Mouse (Mus musculus): ENCODE results near the gene Kansl1. TPM values are rescaled to one million over a fixed set of nuclear protein-coding genes. Genes with fewer than 3 reads are reported as not detected.
A peak's percentile ranks its signal among the peaks of the same experiment; 100 is the strongest.

The Kansl1 gene
- polyA plus RNA-seq, 1 experiment from 2014 or later: 34.9 TPM

DNA sequence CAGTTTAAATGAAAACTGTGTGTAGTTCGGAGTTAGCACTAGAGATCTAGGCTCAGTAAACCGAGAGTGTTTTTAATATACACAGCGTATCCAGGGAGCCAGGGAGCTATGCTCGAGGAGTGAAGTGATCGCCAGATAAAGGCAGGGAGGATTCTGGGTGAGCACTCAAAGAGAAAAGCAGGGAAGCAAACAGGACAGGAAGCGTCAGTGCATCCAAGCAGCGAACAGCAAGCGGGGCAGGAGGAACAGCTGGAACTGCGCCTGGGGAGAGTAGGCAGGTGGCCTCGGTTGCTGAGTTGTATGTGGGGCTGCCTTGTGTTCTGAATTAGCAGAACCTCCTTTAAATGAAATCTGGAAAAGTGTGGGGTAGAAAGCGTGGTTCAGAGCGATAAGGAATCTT lies 166.0 kb downstream of the Kansl1 start:
- DNase-seq (ENCODE audit: low spot score): no peak
- Histone ChIP-seq H3K36me3 (ENCODE audit: control insufficient read depth, insufficient read depth, low read length) (no peaks in the 10 kb centered on the region), H3K4me3 (ENCODE audit: low read depth, low read length) (no peak overlapping the region), H3K27ac (ENCODE audit: low read depth, low read length) (no peak overlapping the region), H3K4me2 (ENCODE audit: low read depth) (no peak overlapping the region), H3K4me1 (ENCODE audit: control insufficient read depth, insufficient read depth, low read length) (no peaks in the 10 kb centered on the region), H3K9ac (ENCODE audit: low read length) (no peak overlapping the region), H3K27me3 (ENCODE audit: control insufficient read depth, insufficient read depth, low read length) (no peaks in the 10 kb centered on the region), H3K9me3 (ENCODE audit: control insufficient read depth, low read length) (no peaks in the 10 kb centered on the region)
- 65% methylated on average over 12 of the region's 12 CpGs for WGBS
- ATAC-seq (ENCODE audit: insufficient read depth, low FRiP score, low TSS enrichment): no peak

DNA sequence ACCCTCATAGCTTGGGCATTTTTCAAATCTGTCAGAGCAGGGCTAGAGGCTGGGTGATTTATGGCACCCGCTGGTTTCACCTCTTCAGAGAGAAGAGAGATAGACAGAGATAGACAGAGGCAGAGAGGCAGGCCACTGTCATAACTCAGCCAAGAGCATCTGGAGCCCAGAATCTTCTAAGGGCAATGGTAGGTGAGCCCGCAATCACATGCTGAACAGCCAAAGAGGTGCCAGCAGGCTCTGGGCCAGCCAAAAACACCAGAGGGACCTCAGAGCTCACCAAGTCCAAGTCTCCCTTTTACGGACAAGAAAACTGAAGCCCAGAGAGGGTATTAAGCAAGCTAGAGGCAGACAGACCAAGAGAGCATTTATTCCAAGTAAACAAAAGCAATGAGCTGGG lies 171.0 kb downstream of the Kansl1 start:
- no peak overlapping the region for H3K4me2 ChIP-seq (ENCODE audit: low read depth)
- no peak for DNase-seq (ENCODE audit: low spot score)
- WGBS: 90% methylated on average over 3 of the region's 3 CpGs
- H3K4me1 ChIP-seq (ENCODE audit: control insufficient read depth, insufficient read depth, low read length): no peaks in the 10 kb centered on the region
- H3K4me3 ChIP-seq (ENCODE audit: low read depth, low read length): no peak overlapping the region
- H3K36me3 ChIP-seq (ENCODE audit: control insufficient read depth, insufficient read depth, low read length): no peaks in the 10 kb centered on the region
- no peak overlapping the region for H3K9ac ChIP-seq (ENCODE audit: low read length)
- no peaks in the 10 kb centered on the region for H3K27me3 ChIP-seq (ENCODE audit: control insufficient read depth, insufficient read depth, low read length)
- no peak overlapping the region for H3K27ac ChIP-seq (ENCODE audit: low read depth, low read length)
- ATAC-seq (ENCODE audit: insufficient read depth, low FRiP score, low TSS enrichment): no peak
- no peaks in the 10 kb centered on the region for H3K9me3 ChIP-seq (ENCODE audit: control insufficient read depth, low read length)

DNA sequence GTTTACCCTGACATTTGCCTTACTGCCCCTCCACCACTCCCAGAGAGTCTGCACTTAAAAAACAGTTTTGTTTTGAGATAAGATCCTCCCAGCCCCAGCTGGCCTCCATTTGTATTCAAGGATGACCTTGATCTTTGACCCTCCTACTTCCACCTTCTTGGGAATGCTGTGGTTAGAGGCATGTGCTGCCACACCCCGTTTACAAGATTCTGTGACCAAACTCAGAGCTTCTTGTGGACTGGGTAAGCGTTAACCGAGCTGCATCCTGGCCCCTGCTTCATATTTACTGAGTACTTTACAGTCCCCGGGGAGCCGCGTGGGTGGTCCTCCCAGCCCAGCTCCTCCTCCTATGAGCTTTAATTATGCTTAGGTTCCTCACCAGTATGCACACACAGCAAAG lies 173.0 kb downstream of the Kansl1 start:
- no peak for ATAC-seq (ENCODE audit: insufficient read depth, low FRiP score, low TSS enrichment)
- H3K4me3 ChIP-seq (ENCODE audit: low read depth, low read length): no peak overlapping the region
- no peaks in the 10 kb centered on the region for H3K4me1 ChIP-seq (ENCODE audit: control insufficient read depth, insufficient read depth, low read length)
- H3K27ac ChIP-seq (ENCODE audit: low read depth, low read length): no peak overlapping the region
- no peaks in the 10 kb centered on the region for H3K9me3 ChIP-seq (ENCODE audit: control insufficient read depth, low read length)
- H3K9ac ChIP-seq (ENCODE audit: low read length): no peak overlapping the region
- DNase-seq (ENCODE audit: low spot score): no peak
- no peak overlapping the region for H3K4me2 ChIP-seq (ENCODE audit: low read depth)
- WGBS: 40% methylated on average over 6 of the region's 6 CpGs
- no peaks in the 10 kb centered on the region for H3K36me3 ChIP-seq (ENCODE audit: control insufficient read depth, insufficient read depth, low read length)
- H3K27me3 ChIP-seq (ENCODE audit: control insufficient read depth, insufficient read depth, low read length): no peaks in the 10 kb centered on the region

- 61% methylated on average over 5 of the region's 5 CpGs for WGBS
- Histone ChIP-seq H3K9me3 (ENCODE audit: control insufficient read depth, low read length) (no peaks in the 10 kb centered on the region), H3K4me2 (ENCODE audit: low read depth) (no peak overlapping the region), H3K4me3 (ENCODE audit: low read depth, low read length) (no peak overlapping the region), H3K27me3 (ENCODE audit: control insufficient read depth, insufficient read depth, low read length) (no peaks in the 10 kb centered on the region), H3K27ac (ENCODE audit: low read depth, low read length) (no peak overlapping the region), H3K4me1 (ENCODE audit: control insufficient read depth, insufficient read depth, low read length) (no peaks in the 10 kb centered on the region), H3K9ac (ENCODE audit: low read length) (no peak overlapping the region), H3K36me3 (ENCODE audit: control insufficient read depth, insufficient read depth, low read length) (no peaks in the 10 kb centered on the region)
- ATAC-seq (ENCODE audit: insufficient read depth, low FRiP score, low TSS enrichment) (no peak), DNase-seq (ENCODE audit: low spot score) (no peak)
Measured at GRCm38 (mm10) chr11:104295145-104295544, 173.5 kb downstream of the Kansl1 start.

GRCm38 (mm10) chr11:104293241-104293640 lies 175.4 kb downstream of the Kansl1 start:
- Histone ChIP-seq H3K9ac (ENCODE audit: low read length) (no peak overlapping the region), H3K27me3 (ENCODE audit: control insufficient read depth, insufficient read depth, low read length) (no peaks in the 10 kb centered on the region), H3K4me2 (ENCODE audit: low read depth) (no peak overlapping the region), H3K36me3 (ENCODE audit: control insufficient read depth, insufficient read depth, low read length) (no peaks in the 10 kb centered on the region), H3K9me3 (ENCODE audit: control insufficient read depth, low read length) (no peaks in the 10 kb centered on the region), H3K4me1 (ENCODE audit: control insufficient read depth, insufficient read depth, low read length) (no peaks in the 10 kb centered on the region; the same call in 1 of the 2 replicates), H3K4me3 (ENCODE audit: low read depth, low read length) (no peak overlapping the region), H3K27ac (ENCODE audit: low read depth, low read length) (no peak overlapping the region)
- DNase-seq (ENCODE audit: low spot score) (no peak), ATAC-seq (ENCODE audit: insufficient read depth, low FRiP score, low TSS enrichment) (no peak)
- WGBS: 70% methylated on average over 9 of the region's 9 CpGs

DNA sequence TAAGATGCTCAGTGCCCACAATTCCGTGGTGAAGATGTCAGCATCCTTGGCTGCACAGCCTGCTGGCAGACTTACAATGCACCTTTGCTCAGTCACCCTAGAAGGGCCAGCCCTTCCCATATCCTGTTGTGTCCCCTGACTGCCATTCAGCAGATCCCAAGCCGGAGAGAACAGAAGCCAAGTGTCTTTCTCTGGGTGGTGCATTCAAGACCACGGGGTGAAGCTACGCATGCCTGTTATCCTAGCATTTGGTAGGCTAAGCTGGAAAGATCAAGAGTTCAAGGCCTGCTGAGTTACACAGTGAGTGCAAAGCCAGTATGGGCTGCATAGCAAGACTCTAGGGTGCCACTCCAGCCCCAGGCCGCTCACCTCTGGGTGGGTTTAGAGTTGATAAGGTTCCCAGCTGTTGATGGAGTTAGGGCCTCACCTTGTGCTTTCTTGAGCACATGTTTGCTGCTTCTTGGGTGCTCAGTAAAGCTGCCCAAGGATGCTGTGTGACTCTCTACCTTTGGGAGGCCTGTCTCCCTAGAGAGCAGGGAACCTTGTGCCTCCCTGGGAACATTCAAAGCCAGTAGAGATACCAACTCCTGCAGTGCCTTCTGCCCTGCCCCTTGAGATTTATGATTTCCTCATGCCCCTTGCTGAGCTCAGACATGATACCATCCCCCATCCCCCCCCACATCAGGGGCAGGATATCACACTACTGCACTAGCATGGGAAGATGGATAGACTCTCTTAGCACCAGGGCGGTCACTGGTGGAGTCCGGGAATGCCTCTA lies 176.0 kb downstream of the Kansl1 start:
- Histone ChIP-seq H3K36me3 (ENCODE audit: control insufficient read depth, insufficient read depth, low read length) (no peaks in the 10 kb centered on the region), H3K4me2 (ENCODE audit: low read depth) (no peak overlapping the region), H3K9me3 (ENCODE audit: control insufficient read depth, low read length) (no peaks in the 10 kb centered on the region), H3K4me1 (ENCODE audit: control insufficient read depth, insufficient read depth, low read length) (no peaks in the 10 kb centered on the region; the same call in 1 of the 2 replicates), H3K27me3 (ENCODE audit: control insufficient read depth, insufficient read depth, low read length) (no peaks in the 10 kb centered on the region), H3K9ac (ENCODE audit: low read length) (no peak overlapping the region), H3K27ac (ENCODE audit: low read depth, low read length) (no peak overlapping the region), H3K4me3 (ENCODE audit: low read depth, low read length) (no peak overlapping the region)
- DNase-seq (ENCODE audit: low spot score): no peak
- ATAC-seq (ENCODE audit: insufficient read depth, low FRiP score, low TSS enrichment): no peak
- WGBS: 92% methylated on average over 7 of the region's 7 CpGs

- DNase-seq (ENCODE audit: low spot score) (peak; percentile 73), ATAC-seq (ENCODE audit: insufficient read depth, low FRiP score, low TSS enrichment) (peak; percentile 68; the same call in 1 of the 2 replicates)
- no peak overlapping the region for H3K4me2 ChIP-seq (ENCODE audit: low read depth)
- H3K4me3 ChIP-seq (ENCODE audit: low read depth, low read length): no peak overlapping the region
- H3K27me3 ChIP-seq (ENCODE audit: control insufficient read depth, insufficient read depth, low read length): no peaks in the 10 kb centered on the region
- no peaks in the 10 kb centered on the region for H3K9me3 ChIP-seq (ENCODE audit: control insufficient read depth, low read length)
- H3K27ac ChIP-seq (ENCODE audit: low read depth, low read length): peak overlapping the region; percentile 75
- WGBS: 22% methylated on average over 13 of the region's 13 CpGs
- no peaks in the 10 kb centered on the region; the same call in 1 of the 2 replicates for H3K4me1 ChIP-seq (ENCODE audit: control insufficient read depth, insufficient read depth, low read length)
- H3K9ac ChIP-seq (ENCODE audit: low read length): peak overlapping the region; percentile 51
- no peaks in the 10 kb centered on the region for H3K36me3 ChIP-seq (ENCODE audit: control insufficient read depth, insufficient read depth, low read length)
Measured at GRCm38 (mm10) chr11:104289199-104290031, 179.2 kb downstream of the Kansl1 start.

GRCm38 (mm10) chr11:104288835-104289198 lies 179.8 kb downstream of the Kansl1 start:
- Histone ChIP-seq H3K9ac (ENCODE audit: low read length) (no peak overlapping the region), H3K27ac (ENCODE audit: low read depth, low read length) (peak overlapping the region; percentile 2; the same call in 1 of the 2 replicates), H3K27me3 (ENCODE audit: control insufficient read depth, insufficient read depth, low read length) (no peaks in the 10 kb centered on the region), H3K4me3 (ENCODE audit: low read depth, low read length) (no peak overlapping the region), H3K4me2 (ENCODE audit: low read depth) (no peak overlapping the region), H3K4me1 (ENCODE audit: control insufficient read depth, insufficient read depth, low read length) (no peaks in the 10 kb centered on the region; the same call in 1 of the 2 replicates), H3K9me3 (ENCODE audit: control insufficient read depth, low read length) (no peaks in the 10 kb centered on the region), H3K36me3 (ENCODE audit: control insufficient read depth, insufficient read depth, low read length) (no peaks in the 10 kb centered on the region)
- WGBS: 60% methylated on average over 6 of the region's 6 CpGs
- ATAC-seq (ENCODE audit: insufficient read depth, low FRiP score, low TSS enrichment): no peak
- DNase-seq (ENCODE audit: low spot score): no peak
